Mouse (Mus musculus) neutrophil, adult 5-6 weeks (primary cell): ENCODE data around the gene Zfp57. TPM values are rescaled to one million over a fixed set of nuclear protein-coding genes. Genes with fewer than 3 reads are reported as not detected.
"Not testable (repeated sequence)": the region's sequence is repeated elsewhere in the genome, so short reads cannot be mapped to it uniquely, and the experiment has no call there.

ENCODE experiments used
- ATAC-seq: fragments of 151-379, 151-347 bp; 2 replicates; pipeline ENCODE4 v1.8.0; 2017; ENCODE audit warnings: mild to moderate bottlenecking, moderate TSS enrichment; ENCODE audit not compliant: insufficient number of reproducible peaks, poor library complexity, low FRiP score, severe bottlenecking; ENCODE audit errors: extremely low read depth
- total RNA-seq: library from RNA; stranded (forward); fragments of 200-1000 nt; gene quantifications from 2 replicates; pipeline ENCODE4 v1.2.3, GENCODE M21; 2017

The Zfp57 gene
- total RNA-seq: not detected in 2 replicates

DNA sequence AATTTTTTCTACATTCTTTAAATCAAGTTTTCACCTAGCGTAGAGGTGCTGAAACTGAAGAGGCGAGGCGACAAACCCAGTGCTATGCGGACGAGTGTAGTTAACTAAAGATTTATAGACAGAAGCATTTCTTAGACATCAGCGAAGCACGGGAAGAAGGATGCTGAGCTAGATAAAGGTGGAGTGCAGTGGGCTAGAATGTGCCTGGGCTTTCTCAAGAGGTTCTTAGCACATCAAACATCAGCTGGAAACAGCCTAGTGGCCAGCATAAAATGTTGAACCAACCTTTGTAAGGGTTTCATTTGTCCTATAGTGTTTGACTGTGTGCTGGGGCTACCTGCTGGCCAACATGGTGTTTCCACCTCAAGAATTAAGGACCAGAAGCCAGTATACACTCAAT, at the start of gene Zfp57:
Gene Zfp57 (plus strand): TSS at position 301 of the 400 bp plus-strand sequence.
- no peak for ATAC-seq

DNA sequence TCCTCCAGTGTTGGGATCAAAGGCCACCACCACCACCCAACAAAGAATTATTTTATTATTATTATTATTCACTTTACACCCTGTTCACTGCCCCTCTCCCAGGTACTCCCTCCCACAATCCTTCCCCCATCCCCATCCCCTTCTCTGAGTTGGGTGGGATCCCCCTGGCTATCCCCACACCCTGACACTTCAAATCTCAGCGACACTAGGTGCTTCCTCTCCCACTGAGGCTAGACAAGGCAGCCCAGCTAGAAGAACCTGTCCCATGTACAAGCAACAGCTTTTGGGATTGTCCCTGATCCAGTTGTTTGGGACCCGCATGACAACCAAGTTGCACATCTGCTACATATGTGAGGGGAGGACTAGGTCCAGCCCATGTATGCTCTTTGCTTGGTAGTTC, 48.3 kb upstream of the Zfp57 start:
- no peak for ATAC-seq

DNA sequence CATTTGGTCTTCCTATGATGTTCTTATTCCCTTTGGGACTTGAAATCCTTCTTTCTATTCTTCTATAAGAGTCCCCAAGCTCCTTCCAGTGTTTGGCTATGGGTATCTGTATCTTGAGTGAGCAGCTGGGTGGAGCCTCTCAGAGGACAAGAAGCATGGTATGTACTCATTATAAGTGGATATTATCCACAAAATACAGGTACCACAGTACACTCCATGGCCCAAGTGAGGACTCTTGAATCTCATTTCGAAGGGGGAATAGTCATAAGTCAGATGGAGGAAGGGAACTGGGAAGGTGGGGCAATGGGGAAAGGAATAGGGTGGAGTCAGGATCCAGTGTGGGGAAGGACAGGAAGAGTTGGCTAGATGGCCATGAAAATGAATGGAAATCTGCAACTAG, 47.9 kb upstream of the Zfp57 start:
- ATAC-seq: no peak

DNA sequence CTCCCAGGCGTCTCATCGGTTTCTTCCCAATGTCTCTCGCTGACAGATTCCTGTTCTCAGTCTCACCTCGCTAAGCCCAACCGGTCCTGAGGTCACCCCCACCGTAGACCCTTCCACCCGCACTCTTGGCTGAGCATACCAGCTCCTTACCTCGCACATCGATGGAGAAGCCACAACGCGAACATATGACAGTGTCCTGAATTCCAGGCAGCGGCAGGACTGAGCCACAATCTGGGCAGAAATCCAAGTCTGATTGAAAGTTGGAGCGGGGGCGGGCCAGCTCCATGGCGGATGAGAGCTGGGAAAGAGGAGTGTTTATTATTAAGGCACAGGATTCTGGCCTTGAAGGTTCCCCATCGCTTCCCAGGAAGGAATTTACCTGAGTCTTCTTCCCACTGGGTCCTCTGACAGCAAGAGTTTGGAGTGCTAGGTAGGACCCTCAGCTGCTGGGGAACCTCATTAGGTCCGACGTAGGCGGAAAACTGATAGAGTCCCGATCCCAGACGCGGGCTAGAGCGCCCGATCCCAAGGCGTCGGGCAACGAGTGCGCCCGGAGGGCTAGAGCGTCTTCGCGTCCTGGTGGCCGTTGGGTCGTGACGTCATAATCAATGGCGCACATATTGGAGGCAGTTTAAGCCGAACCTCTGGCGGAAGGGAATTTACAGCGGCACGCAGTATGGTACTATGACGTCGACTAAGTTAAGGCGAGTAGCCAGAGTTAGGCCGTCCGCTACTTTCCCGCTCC, 42.8 kb upstream of the Zfp57 start, which contains the start of the genes Znrd1 and Znrd1as:
Gene Znrd1 (minus strand): TSS at position 561 of the 745 bp plus-strand sequence.
Gene Znrd1as (plus strand): TSS at position 594 of the 745 bp plus-strand sequence.
- ATAC-seq: peak; percentile 93

DNA sequence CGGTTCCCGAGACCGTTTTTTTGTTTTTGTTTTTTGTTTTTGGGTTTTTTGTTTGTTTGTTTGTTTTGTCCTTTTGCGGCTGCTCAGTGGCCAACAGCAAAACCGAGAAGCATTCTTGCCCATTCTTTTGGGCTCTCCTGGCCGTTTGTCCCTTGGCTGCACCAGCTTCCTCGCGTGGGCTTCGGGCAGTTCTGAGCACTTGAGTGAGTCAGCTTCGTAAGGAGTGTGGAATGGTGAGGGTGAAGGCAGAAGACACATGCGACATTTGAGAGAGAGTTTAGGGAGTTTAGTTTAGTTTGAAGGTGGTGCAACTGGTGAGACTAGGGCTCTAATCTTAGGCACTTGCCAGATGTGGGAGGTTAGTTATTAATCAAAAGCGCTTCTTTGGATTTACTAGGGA, 42.1 kb upstream of the Zfp57 start:
- no peak for ATAC-seq

DNA sequence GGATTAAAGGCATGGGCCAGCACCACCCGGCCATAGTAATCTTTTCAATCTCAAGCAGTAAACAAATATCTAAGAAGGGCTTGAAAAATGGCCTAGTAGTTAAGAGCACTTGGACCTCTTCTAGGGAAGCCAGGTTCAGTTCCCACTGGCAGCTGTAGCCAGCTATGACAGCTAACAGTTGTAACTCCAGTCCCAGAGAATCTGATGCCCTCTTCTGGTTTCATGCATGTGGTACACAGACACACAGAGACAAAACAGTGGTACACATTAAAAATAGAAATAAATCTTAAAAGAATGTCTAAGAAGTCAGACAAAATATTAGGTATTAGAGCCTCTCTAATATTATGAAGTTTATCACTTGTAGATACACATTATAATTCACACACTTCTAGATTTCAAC, 39.8 kb upstream of the Zfp57 start:
- ATAC-seq: no peak

DNA sequence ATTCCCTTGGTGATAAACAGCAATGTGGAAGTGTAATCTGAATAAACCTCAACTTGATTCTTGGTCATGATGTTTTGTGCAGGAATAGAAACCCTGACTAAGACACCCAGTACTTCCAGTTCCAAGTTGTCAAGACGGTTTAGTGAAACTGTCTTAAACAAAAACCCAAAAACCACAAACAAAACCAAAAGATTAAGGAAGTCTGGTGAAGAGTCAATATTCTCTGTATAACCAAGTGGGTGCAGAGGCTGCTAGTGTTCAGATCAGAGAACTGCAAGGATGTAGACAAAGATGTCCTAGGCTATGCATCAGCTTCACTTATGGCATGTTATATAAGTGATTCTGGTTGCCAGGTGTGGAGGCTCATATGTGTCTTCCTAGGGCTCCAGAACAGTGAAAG, 34.1 kb upstream of the Zfp57 start:
- ATAC-seq: no peak

DNA sequence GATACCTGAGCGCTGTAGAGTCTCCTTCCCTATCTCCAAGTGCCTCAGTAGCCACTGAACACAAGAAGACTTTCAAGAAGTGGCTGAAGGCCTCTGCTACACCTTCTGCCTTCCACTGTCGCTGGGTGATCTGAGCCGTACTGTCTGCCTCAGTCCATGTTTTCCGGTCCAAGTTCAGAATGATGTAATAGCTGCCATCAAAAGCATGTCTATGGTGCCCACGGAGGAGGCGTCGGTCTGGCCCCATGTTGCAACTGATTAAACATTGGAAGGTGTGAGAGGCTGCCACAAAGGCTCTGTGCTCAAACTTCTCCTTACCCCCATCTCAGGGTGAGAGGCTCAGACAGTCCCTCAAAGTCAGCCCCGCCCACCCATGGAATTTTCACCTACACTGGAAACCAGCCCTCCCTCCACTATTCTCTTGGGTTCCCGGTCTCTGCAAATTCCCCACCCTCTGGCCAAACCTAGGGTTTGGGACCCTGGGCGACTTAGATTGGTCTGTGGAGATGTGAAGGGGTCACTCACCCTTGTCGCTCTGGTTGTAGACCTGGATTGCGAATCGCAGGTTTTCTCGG, 30.6 kb upstream of the Zfp57 start:
- no peak for ATAC-seq

DNA sequence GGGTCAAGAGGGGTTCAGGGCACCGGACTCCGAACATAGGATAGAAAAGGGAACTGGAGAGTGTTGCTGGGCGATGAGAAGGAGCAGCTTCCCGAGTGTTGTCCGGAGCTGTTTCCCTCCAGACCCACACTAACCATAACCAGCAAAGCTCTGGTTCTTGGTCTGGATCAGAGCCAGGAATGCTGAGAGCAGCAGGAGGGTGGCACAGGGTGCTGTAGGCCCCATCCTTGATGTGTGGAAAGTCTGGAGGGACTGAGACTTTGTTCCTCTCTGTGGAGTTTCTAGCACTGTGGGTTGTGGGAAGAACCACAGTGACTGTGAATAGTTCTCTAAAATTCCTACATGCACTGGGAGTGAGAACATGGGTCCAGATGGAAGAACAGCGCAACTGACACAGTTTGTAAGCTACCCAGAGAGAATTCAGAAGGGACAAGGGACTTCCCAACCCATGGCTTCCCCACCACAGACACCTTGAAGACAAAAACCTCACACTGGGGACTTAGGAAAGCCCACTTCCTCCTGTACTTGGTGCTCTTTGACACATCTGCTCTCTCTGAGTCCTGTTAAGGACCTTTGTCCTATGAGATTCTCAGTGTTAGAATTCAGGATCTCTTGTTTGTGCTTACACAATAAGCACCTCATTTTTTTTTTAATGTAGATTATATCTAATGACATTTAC, 29.7 kb upstream of the Zfp57 start:
- ATAC-seq: no peak

DNA sequence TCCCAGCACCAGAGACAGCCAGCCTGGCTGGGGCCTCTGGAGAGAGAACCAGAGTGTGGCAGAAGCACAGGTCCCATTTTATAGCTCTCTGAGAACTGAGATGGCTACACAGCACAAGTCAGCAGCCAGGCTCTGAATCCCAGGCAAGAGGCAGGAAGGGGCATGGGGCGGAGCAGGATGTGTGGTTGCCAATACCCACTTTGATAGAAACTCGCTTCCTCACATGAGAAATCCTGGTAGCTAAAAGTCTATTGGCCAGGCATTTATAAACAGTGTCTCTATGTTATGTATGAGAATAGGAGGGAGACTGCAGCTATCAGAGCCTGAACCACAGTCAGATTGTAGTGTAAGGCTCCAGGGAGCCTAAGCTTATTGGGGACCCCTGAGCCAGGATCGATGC, 28.2 kb upstream of the Zfp57 start:
- no peak for ATAC-seq

DNA sequence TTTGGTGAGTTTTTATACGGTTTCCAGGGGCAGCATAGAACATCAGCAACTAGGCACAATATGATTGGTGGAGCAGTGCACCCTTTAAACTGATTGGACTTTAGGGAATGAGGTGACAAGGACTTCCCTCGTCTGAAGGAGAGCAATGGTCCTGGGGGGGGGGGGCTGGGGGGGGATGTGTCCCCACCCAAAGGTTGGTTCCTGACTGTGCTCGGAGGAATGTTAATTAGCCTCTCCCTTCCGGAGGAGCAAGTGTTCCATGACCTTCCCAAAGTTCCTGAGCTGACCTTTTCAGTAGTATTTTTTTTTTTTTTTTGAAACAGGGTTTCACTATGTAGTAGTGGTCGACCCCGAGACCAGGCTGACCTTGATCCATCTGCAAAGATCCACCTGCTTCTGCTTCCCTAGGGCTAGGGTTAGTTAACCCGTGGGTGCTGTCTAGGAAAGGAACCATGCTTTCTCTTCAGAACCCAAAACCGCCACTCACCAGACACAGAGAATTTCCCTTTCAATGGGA, 27.6 kb upstream of the Zfp57 start:
- no peak for ATAC-seq

DNA sequence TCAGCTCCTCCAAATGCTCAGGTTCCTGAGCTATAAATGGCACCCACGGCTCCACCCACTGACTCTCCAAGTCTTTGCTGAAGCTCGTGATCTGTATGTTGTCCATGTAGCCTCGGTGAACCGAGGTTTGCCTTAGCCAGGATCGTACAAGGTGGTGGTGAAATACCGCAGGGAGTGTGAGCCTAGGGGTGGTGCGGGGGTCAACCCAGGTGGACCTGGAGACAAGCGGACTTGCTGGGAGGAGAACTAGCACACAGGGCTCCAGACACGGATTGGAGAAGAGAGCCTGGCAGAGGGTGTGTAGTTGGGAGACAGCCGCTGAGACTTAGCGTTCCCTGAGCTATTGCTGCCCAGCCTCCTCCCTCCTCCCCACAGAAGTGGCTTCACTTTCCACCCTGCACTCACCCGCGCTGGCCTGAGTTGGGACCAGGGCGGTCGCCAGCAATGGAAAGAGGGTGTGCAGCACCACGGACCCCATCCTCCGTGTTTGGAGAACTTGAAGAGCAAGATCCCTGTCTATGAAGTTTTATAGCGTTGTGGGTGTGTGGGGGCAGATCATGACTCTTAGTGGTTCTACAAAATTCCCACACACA, 19.6 kb upstream of the Zfp57 start, which contains the start of gene 2410137M14Rik:
Gene 2410137M14Rik (minus strand): TSS at position 17 of the 593 bp plus-strand sequence.
- ATAC-seq: no peak

DNA sequence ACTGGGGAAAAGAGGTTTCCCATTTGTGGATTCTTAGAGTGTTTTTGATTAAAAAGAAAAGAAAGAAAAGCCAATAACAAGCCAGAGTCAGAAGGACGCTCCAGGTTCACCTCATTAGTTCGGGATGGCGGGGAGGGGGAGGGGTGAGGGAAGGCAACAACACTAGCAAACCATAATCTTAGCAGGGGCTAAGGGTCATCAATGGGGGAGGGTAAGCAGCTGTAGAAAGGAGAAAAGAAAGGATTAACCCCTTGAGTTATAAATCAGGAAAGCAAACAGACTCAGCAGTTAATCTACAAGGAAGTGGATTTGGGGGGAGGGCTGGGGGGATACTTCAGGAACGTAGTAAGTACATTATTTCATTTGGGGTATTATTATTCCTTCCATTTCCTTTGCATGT, 19.1 kb upstream of the Zfp57 start:
- ATAC-seq: no peak

DNA sequence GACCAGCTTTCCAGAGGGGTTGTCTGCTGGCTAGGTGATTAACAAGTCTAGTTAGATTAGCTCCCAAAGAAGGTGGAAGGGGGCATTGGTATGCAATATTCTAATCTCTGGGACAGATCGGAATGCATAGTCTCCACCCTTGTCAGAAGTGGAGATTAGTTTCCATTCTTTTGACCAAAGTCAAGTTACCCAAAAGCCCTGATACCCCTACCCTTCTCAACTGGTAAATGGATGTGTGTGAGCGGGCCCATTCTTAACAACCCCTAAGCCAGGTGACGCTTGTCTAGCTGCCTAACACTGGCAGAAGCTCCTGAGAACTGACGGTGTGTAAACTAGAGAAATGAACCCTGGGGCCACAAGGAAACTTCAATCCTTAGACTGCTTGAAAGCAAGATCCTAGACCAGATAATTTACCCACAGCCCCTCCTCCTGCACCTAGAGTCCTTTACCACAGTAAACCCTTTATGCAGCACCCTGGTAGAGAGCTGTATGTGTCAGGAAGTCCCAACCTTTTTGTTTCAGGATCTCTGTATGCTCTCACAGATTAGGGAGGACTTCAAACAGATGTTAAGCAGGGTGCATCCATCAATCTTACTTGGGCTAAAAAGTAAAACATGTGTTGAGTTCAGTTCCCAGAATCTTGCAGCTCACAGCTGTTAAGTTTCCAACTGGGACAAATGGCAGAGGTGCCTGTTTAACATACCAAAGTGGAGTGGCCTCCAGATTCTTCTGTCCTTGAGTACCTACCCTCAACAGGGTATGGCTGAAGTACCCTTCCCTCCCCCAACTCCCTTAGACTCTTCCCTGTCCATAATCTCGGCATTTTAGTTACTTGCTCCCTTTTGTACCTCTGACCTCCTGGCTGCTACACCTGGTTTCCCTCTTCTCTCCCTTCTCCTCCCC, 18.5 kb upstream of the Zfp57 start:
- ATAC-seq: no peak

DNA sequence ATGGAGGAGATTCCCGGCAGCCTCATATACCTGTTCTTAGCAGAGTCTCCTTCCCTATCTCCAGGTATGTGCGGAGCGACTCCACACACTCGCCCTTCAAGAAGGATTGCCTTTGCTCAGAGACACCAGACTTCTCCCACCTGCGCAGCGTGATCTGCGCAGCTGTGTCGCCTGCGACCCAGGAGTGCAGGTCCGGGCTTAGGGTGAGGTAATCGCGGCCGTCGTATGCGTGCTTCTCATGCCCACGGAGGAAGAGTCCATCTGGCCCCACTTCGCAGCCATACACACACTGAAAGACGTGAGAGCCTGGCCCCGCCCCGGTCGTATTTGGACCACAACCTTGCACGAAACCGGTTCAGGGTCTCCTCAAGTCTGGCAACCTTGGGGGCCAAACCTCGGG, 12.5 kb upstream of the Zfp57 start:
- no peak for ATAC-seq

DNA sequence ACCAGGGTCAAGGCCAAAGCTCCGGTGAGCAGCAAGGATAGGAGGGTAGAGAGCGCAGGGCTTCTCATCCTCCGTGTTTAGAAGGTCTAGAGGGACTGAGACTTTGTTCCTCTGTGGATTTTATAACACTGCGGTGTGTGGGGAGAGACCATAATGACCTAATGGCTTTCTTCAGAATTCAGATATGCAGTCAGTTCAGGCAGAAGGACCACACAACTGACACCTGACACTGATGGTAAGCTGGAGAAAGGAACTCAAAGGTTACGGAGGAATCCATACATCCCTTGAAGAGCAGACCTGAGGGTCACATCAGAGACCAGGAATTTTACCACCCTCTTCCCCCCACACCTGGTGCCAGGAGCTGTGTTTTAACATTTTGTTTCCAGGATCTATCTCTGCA, 11.5 kb upstream of the Zfp57 start, which contains the start of gene H2-M5:
Gene H2-M5 (minus strand): TSS at position 101 of the 400 bp plus-strand sequence.
- no peak for ATAC-seq

DNA sequence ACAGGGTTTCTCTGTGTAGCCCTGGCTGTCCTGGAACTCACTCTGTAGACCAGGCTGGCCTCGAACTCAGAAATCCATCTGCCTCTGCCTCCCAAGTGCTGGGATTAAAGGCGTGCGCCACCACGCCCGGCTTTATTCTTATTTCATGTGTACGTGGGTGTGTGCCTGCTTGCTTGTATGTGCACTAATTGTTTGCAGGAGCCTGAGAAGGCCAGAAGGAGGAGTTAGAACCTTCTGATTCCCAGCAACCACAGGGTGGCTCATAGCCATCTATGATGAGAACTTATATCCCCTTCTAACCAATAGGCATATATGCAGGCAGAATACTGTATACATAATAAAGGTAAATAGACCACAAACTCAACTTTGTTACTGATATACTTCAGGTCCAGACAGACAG, 10.3 kb upstream of the Zfp57 start:
- not testable (repeated sequence) for ATAC-seq

DNA sequence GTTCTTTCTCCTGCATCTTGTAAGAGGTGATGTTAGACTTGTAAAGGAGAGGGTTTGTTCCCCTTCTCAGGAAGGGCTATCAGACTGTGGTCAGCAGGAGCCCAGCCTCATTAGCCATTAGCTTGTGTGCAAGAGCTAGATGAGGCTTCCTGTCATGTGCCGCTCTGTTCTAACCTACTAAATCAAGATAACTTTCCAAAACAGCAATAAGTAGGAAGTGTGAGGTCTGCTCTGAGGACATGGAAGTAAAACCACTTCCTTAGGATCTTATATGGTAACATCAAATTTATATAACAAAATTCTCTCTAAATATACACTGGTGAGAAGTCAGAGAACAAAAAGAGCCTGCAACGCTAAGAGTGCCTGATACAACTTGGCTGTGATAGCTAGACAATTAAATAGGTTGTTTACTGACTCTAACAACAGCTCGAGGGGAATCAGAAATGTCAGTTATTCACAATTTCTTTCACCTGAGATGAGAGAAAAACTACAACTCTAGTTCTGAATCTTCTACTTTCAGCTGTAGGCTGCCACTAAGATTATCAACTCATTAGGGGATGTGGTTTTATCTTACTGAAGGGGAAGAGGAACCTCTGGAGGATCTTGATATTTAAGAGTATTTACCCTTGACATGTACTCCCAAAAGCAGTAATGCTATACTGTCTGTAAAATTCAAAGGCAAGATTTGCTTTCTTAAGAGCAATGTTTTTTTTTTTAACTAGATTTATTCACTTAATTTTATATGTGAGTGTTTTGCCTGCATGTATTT, 8.4 kb upstream of the Zfp57 start:
- no peak for ATAC-seq
